25 mouse cellular contexts compared by ENCODE assay signal in the genomic region with DNA sequence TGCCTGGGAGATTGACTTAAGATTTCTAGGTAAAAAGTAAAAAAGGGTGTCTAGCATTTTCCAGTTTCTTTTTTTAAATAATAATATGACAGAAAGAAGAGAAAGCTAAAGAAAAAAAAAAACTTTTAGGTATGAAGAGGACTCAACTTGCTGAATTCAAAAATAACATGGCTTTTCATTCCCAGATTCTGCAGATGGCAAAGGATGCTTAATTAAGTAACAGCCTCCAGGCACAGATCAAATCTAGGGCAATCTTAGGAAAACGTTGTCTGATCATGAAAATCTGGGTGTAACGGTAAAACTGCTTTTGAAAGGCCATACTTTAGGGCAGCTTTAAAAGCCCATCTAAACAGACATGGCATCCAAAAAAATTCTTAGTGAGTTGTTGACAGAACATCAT.
"Had no signal": no experiment of that assay in that cellular context is flagged by ENCODE, and none has a peak within 500 bp of the region (broad histone marks: within the 10 kb centered on the region; RNA-seq: fewer than 3 reads in every experiment).

No protein-coding gene starts in this region.

- H3K27ac ChIP-seq: heart, adult 2 months; heart, embryonic 13.5 days; heart, embryonic 15.5 days; hindbrain, embryonic 14.5 days; kidney, embryonic 15.5 days; kidney, postnatal 0 days; limb, embryonic 10.5 days; limb, embryonic 12.5 days had no signal

- H3K27me3 ChIP-seq: heart, embryonic 13.5 days; heart, embryonic 15.5 days; kidney, embryonic 15.5 days; limb, embryonic 12.5 days had no signal

- H3K4me1 ChIP-seq: heart, embryonic 13.5 days; heart, embryonic 15.5 days; kidney, embryonic 15.5 days; limb, embryonic 10.5 days; limb, embryonic 12.5 days had no signal

- H3K4me3 ChIP-seq: heart, adult 2 months; heart, embryonic 13.5 days; heart, embryonic 15.5 days; kidney, embryonic 15.5 days; limb, embryonic 10.5 days; limb, embryonic 12.5 days had no signal

- H3K9me3 ChIP-seq: heart, embryonic 15.5 days; kidney, embryonic 15.5 days; limb, embryonic 10.5 days; limb, embryonic 12.5 days had no signal

- H3K36me3 ChIP-seq: heart, embryonic 13.5 days; heart, embryonic 15.5 days; kidney, embryonic 15.5 days; limb, embryonic 10.5 days; limb, embryonic 12.5 days had no signal

- H3K9ac ChIP-seq: heart, embryonic 13.5 days; heart, embryonic 15.5 days; hindbrain, embryonic 14.5 days; kidney, embryonic 15.5 days; limb, embryonic 12.5 days had no signal

- ATAC-seq: hindbrain, embryonic 16.5 days; intestine, embryonic 16.5 days had no signal

- DNase-seq: gastrocnemius, postnatal 14 days; gastrocnemius, postnatal 36 days; heart, adult 11 months; heart, adult 2 months; heart, postnatal 14 days; heart, postnatal 36 days; kidney, adult 11 months; kidney, adult 2 months; kidney, adult 9 months; kidney, postnatal 14 days; kidney, postnatal 36 days; layer of hippocampus, adult 9-11 months; layer of hippocampus, postnatal 36 days; liver had no signal

- H3K4me2 ChIP-seq: heart, embryonic 11.5 days; heart, embryonic 13.5 days; heart, embryonic 15.5 days; hindbrain, embryonic 14.5 days; kidney, embryonic 15.5 days; limb, embryonic 12.5 days; liver, embryonic 11.5 days had no signal
